Mouse (Mus musculus) kidney, adult 2 months (tissue): ENCODE data around the gene Ldlrad1.

Source experiments
- CTCF ChIP-seq: fragments of 200-500 bp; conservative IDR thresholded peaks from 2 replicates; pipeline ENCODE4 v1.5.1; 2011; ENCODE audit warnings: low read depth, mild to moderate bottlenecking, control low read depth, low read length, moderate library complexity, mixed read lengths; ENCODE audit not compliant: insufficient read depth, insufficient read length
- POLR2A ChIP-seq: fragments of 200-500 bp; IDR thresholded peaks from one replicate; pipeline ENCODE4 v1.6.1; 2011; ENCODE audit warnings: low read depth, low read length, control low read depth

DNA sequence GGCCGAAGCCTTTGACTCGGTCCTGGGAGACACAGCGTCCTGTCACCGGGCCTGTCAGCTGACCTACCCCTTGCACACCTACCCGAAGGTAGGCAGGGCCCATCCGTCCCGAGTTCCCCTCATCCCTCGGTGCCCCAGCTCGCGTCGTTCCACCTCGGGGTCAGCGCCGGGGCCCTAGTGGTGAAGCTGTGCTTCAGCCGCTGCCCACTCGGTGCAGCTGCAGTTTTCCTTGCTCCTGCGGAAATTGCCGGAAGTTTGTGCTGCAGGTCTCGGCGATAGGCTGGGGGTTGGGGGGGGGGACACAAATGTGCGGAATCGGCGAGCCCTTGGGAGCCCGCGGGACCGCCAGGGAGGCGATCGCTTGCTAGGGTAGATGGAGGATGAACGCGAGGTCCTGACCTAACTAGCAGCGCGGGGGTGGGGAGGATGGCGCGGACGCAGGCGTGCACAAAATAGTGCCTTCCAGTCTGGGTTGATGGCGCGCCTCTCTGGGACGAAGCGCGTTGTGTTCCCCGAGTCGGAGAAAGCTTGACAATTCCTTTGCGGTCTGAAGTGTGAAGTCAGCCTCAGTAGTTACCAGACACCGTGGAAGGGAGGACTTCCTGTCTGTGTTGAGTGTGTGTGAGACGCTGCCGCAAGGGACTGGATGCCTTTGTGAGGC, 30.0 kb upstream of the Ldlrad1 start, which contains the start of gene Tceanc2:
- TF ChIP-seq POLR2A (no peak), CTCF (no peak)
